Mouse (Mus musculus): ENCODE data around the gene Rabggtb. TPM values are rescaled to one million over a fixed set of nuclear protein-coding genes. Genes with fewer than 3 reads are reported as not detected.
"Not testable (repeated sequence)": the region's sequence is repeated elsewhere in the genome, so short reads cannot be mapped to it uniquely, and the experiment has no call there.

Rabggtb gene
- total RNA-seq, 2 experiments from 2014 or later, result 63.4 to 74.3 TPM

GRCm38 (mm10) chr3:153867149-153868136 is 45.4 kb downstream of the Rabggtb start:
- DNase-seq (ENCODE audit: low spot score in 2 of 2), result no peak

- DNase-seq (ENCODE audit: low spot score in 2 of 2), result no peak
Observed at GRCm38 (mm10) chr3:153864636-153865429, 48.0 kb downstream of the Rabggtb start.

GRCm38 (mm10) chr3:153863816-153864215 is 49.0 kb downstream of the Rabggtb start:
- no peak for DNase-seq (ENCODE audit: low spot score in 2 of 2)

GRCm38 (mm10) chr3:153860392-153860791 is 52.4 kb downstream of the Rabggtb start:
- DNase-seq (ENCODE audit: low spot score in 2 of 2), result not testable (repeated sequence)

GRCm38 (mm10) chr3:153858350-153859001 is 54.3 kb downstream of the Rabggtb start:
- no peak for DNase-seq (ENCODE audit: low spot score in 2 of 2)

Other genes starting within 250 kb of the Rabggtb start
- 10 to 100 TPM; 10.5 to 10.6 TPM for gene St6galnac3, start 187.8 kb downstream of the Rabggtb start, total RNA-seq (2021)
- not detected for gene Asb17, start 68.8 kb downstream of the Rabggtb start, total RNA-seq (2021)
- gene Msh4, start 6.9 kb downstream of the Rabggtb start, total RNA-seq (2021), result under 1 TPM; 0.17 to 0.21 TPM
- 100 to 1,000 TPM; 242 to 298 TPM for gene Acadm, start 31.6 kb upstream of the Rabggtb start, total RNA-seq (2021)
- gene Slc44a5, start 60.4 kb upstream of the Rabggtb start, total RNA-seq (2021), result 1 to 10 TPM; 2.8 to 3.0 TPM